In genomic region chr16:56477677-56478574, GRCm38 (mm10) we compare ENCODE assay signal across 8 mouse cellular contexts. TPM values are rescaled to one million over a fixed set of nuclear protein-coding genes. Genes with fewer than 3 reads are reported as not detected.
DNase-seq lines count a peak whose midpoint lies in the region; ATAC-seq and TF ChIP-seq lines count a peak whose summit lies in the region.

Gene Abi3bp, plus strand, starts transcription at chr16:56477878.

- no peak within 1 kb of the TSS for H3K9ac ChIP-seq in midbrain, postnatal 0 days (replicated peaks; ENCODE audit: low read length, poor library complexity, severe bottlenecking)
- H3K9ac ChIP-seq in midbrain, embryonic 15.5 days: no peak within 1 kb of the TSS
- H3K9ac ChIP-seq in hindbrain, embryonic 16.5 days (ENCODE audit: low read depth, low read length): no peak within 1 kb of the TSS
- H3K9ac ChIP-seq in limb, embryonic 14.5 days (ENCODE audit: low read depth, low read length, severe bottlenecking): peak within 1 kb of the TSS; percentile 4; the same call in 1 of the 2 replicates
- no peak within 1 kb of the TSS for H3K9ac ChIP-seq in midbrain, embryonic 14.5 days (replicated peaks; ENCODE audit: low read length)

- no peak for DNase-seq in midbrain, postnatal 0 days (ENCODE audit: low spot score)
- peak; percentile 75 for DNase-seq in gastrocnemius, adult 2 months
- peak; percentile 32 for DNase-seq in limb, embryonic 14.5 days (ENCODE audit: low spot score)
- DNase-seq in right cerebral cortex, adult 18-20 months: peak; percentile 76
- no peak for DNase-seq in cerebellum, postnatal 4 days (ENCODE audit: low spot score in 2 of 2)
- no peak for DNase-seq in midbrain, embryonic 14.5 days

- H3K4me3 ChIP-seq in midbrain, postnatal 0 days (ENCODE audit: low read depth, low read length): no peak within 1 kb of the TSS
- H3K4me3 ChIP-seq in midbrain, embryonic 15.5 days: no peak within 1 kb of the TSS
- peak within 1 kb of the TSS; percentile 75 for H3K4me3 ChIP-seq in gastrocnemius, adult 2 months
- peak within 1 kb of the TSS; percentile 18; the same call in 1 of the 2 replicates for H3K4me3 ChIP-seq in hindbrain, embryonic 16.5 days (ENCODE audit: low read length)
- peak within 1 kb of the TSS; percentile 33 for H3K4me3 ChIP-seq in limb, embryonic 14.5 days (replicated peaks; ENCODE audit: low read length)
- no peak within 1 kb of the TSS for H3K4me3 ChIP-seq in midbrain, embryonic 14.5 days (replicated peaks; ENCODE audit: low read depth, low read length)

- ATAC-seq in midbrain, postnatal 0 days (ENCODE audit: low FRiP score): no peak
- no peak for ATAC-seq in midbrain, embryonic 15.5 days (replicated peaks)
- no peak for ATAC-seq in hindbrain, embryonic 16.5 days
- peak; percentile 78 for ATAC-seq in limb, embryonic 14.5 days (ENCODE audit: low FRiP score, low read depth)
- ATAC-seq in midbrain, embryonic 14.5 days (ENCODE audit: low FRiP score, low TSS enrichment): no peak

- no peak for TF ChIP-seq POLR2A in limb, embryonic 14.5 days (IDR thresholded peaks at IDR 0.05; ENCODE audit: borderline replicate concordance, extremely low read depth, insufficient read depth, insufficient read length)

- WGBS in midbrain, postnatal 0 days: 58% methylated on average over 11 of the region's 11 CpGs
- WGBS in midbrain, embryonic 15.5 days: 64% methylated on average over 11 of the region's 11 CpGs
- 60% methylated on average over 11 of the region's 11 CpGs for WGBS in hindbrain, embryonic 16.5 days
- WGBS in limb, embryonic 14.5 days: 24% methylated on average over 11 of the region's 11 CpGs
- WGBS in midbrain, embryonic 14.5 days: 65% methylated on average over 11 of the region's 11 CpGs

- H3K36me3 ChIP-seq in midbrain, postnatal 0 days (ENCODE audit: insufficient read depth, low read length): no peaks in the 10 kb centered on the region
- no peaks in the 10 kb centered on the region for H3K36me3 ChIP-seq in midbrain, embryonic 15.5 days (replicated peaks)
- H3K36me3 ChIP-seq in hindbrain, embryonic 16.5 days (ENCODE audit: control insufficient read depth, insufficient read depth, low read length): no peaks in the 10 kb centered on the region
- H3K36me3 ChIP-seq in limb, embryonic 14.5 days (ENCODE audit: control insufficient read depth, insufficient read depth, low read length): no peaks in the 10 kb centered on the region
- no peaks in the 10 kb centered on the region for H3K36me3 ChIP-seq in midbrain, embryonic 14.5 days (ENCODE audit: control insufficient read depth, insufficient read depth, low read length)

- no peaks in the 10 kb centered on the region for H3K27me3 ChIP-seq in midbrain, postnatal 0 days (ENCODE audit: insufficient read depth, low read length)
- no peaks in the 10 kb centered on the region for H3K27me3 ChIP-seq in midbrain, embryonic 15.5 days (replicated peaks)
- H3K27me3 ChIP-seq in hindbrain, embryonic 16.5 days (replicated peaks; ENCODE audit: control insufficient read depth, insufficient read depth, low read length): no peaks in the 10 kb centered on the region
- H3K27me3 ChIP-seq in limb, embryonic 14.5 days (ENCODE audit: control insufficient read depth, insufficient read depth, low read length): no peaks in the 10 kb centered on the region
- H3K27me3 ChIP-seq in midbrain, embryonic 14.5 days (ENCODE audit: control insufficient read depth, insufficient read depth, low read length): no peaks in the 10 kb centered on the region

- intact Hi-C loops in gastrocnemius, adult 2 months (cut with DNase I): no loop called here

- no peaks in the 10 kb centered on the region for H3K9me3 ChIP-seq in midbrain, postnatal 0 days (ENCODE audit: low read length)
- H3K9me3 ChIP-seq in midbrain, embryonic 15.5 days: no peaks in the 10 kb centered on the region
- no peaks in the 10 kb centered on the region for H3K9me3 ChIP-seq in hindbrain, embryonic 16.5 days (ENCODE audit: control insufficient read depth, low read length)
- no peaks in the 10 kb centered on the region for H3K9me3 ChIP-seq in limb, embryonic 14.5 days (ENCODE audit: control insufficient read depth, low read length)
- H3K9me3 ChIP-seq in midbrain, embryonic 14.5 days (ENCODE audit: control insufficient read depth, low read length): no peaks in the 10 kb centered on the region

- H3K4me2 ChIP-seq in midbrain, postnatal 0 days (ENCODE audit: low read depth, low read length, poor library complexity, severe bottlenecking): 0 out of 2 replicates have a peak within 1 kb of the TSS, but pooled peaks have one; percentile 15
- H3K4me2 ChIP-seq in midbrain, embryonic 15.5 days: no peak within 1 kb of the TSS
- H3K4me2 ChIP-seq in hindbrain, embryonic 16.5 days (ENCODE audit: low read length): peak within 1 kb of the TSS; percentile 28
- peak within 1 kb of the TSS; percentile 49 for H3K4me2 ChIP-seq in limb, embryonic 14.5 days (replicated peaks; ENCODE audit: low read depth, low read length, severe bottlenecking)
- H3K4me2 ChIP-seq in midbrain, embryonic 14.5 days (ENCODE audit: low read length): no peak within 1 kb of the TSS

- H3K4me1 ChIP-seq in midbrain, postnatal 0 days (ENCODE audit: insufficient read depth, low read length): no peaks in the 10 kb centered on the region
- H3K4me1 ChIP-seq in midbrain, embryonic 15.5 days: no peaks in the 10 kb centered on the region
- no peaks in the 10 kb centered on the region for H3K4me1 ChIP-seq in hindbrain, embryonic 16.5 days (ENCODE audit: control insufficient read depth, insufficient read depth, low read depth, low read length)
- H3K4me1 ChIP-seq in limb, embryonic 14.5 days (ENCODE audit: control insufficient read depth, insufficient read depth, low read length): peaks cover 3% of the 10 kb centered on the region; the same call in 1 of the 2 replicates
- H3K4me1 ChIP-seq in midbrain, embryonic 14.5 days (ENCODE audit: control insufficient read depth, insufficient read depth, low read length): no peaks in the 10 kb centered on the region

- no peak for TF ChIP-seq CTCF in midbrain, postnatal 0 days (IDR thresholded peaks at IDR 0.05)
- TF ChIP-seq CTCF in gastrocnemius, adult 2 months (IDR thresholded peaks at IDR 0.05): no peak

- H3K27ac ChIP-seq in midbrain, postnatal 0 days (ENCODE audit: low read depth, low read length): no peak within 1 kb of the TSS
- no peak within 1 kb of the TSS for H3K27ac ChIP-seq in midbrain, embryonic 15.5 days
- H3K27ac ChIP-seq in gastrocnemius, adult 2 months: peak within 1 kb of the TSS; percentile 86
- H3K27ac ChIP-seq in hindbrain, embryonic 16.5 days (ENCODE audit: low read depth, low read length): no peak within 1 kb of the TSS
- no peak within 1 kb of the TSS; the same call in 1 of the 2 replicates for H3K27ac ChIP-seq in limb, embryonic 14.5 days (replicated peaks; ENCODE audit: low read depth, low read length)
- no peak within 1 kb of the TSS for H3K27ac ChIP-seq in midbrain, embryonic 14.5 days (replicated peaks; ENCODE audit: low read depth, low read length)

RNA-seq across cellular contexts. Expression of gene Abi3bp, which starts in this region (rescaled TPM):
- total RNA-seq in midbrain, postnatal 0 days (2014; rRNA removed): 0.24 and 0.33 TPM in 2 replicates
- 0.60 TPM in 2 replicates for polyA plus RNA-seq in midbrain, postnatal 0 days (2015; fragmentation: Nextera tagmentation; extraction: Ambion mirVana)
- polyA plus RNA-seq in midbrain, embryonic 15.5 days (2015; fragmentation: Nextera tagmentation; extraction: Ambion mirVana): 0.35 and 0.36 TPM in 2 replicates
- total RNA-seq in gastrocnemius, adult 2 months (2021): 10 to 100 TPM in 1 of 2 experiments, 1 to 10 TPM in 1; 9.9 to 23.1 TPM
- polyA plus RNA-seq in hindbrain, embryonic 16.5 days (2015; fragmentation: Nextera tagmentation; extraction: Ambion mirVana): 0.63 and 1.2 TPM in 2 replicates
- polyA plus RNA-seq in limb, embryonic 14.5 days (2012; rRNA removed): 29.6 and 35.3 TPM in 2 replicates
- polyA plus RNA-seq in limb, embryonic 14.5 days (2014; fragmentation: Nextera tagmentation; extraction: Ambion mirVana): 22.8 and 27.1 TPM in 2 replicates
- 0.42 and 0.43 TPM in 2 replicates for polyA plus RNA-seq in midbrain, embryonic 14.5 days (2014; fragmentation: Nextera tagmentation; extraction: Ambion mirVana)

Comparison
In these comparisons a context has a peak if more than half of its experiments do, and no peak if none do; other contexts are left out.
1. RNA of gene Abi3bp (polyA plus RNA-seq): 22.8 to 35.3 TPM in limb, embryonic 14.5 days; 0.63 to 1.2 TPM in hindbrain, embryonic 16.5 days, 0.60 TPM in midbrain, postnatal 0 days, 0.42 to 0.43 TPM in midbrain, embryonic 14.5 days and 0.35 to 0.36 TPM in midbrain, embryonic 15.5 days; every median in the first group is over 10 times any median in the second.
2. H3K4me2 ChIP-seq: peak in midbrain, postnatal 0 days (single experiment), hindbrain, embryonic 16.5 days (single experiment) and limb, embryonic 14.5 days (single experiment); none in midbrain, embryonic 15.5 days (single experiment) and midbrain, embryonic 14.5 days (single experiment).
3. DNase-seq: peak in gastrocnemius, adult 2 months (single experiment), limb, embryonic 14.5 days (single experiment) and right cerebral cortex, adult 18-20 months (single experiment); none in midbrain, postnatal 0 days (single experiment), cerebellum, postnatal 4 days (0 of 2) and midbrain, embryonic 14.5 days (single experiment).
4. H3K4me3 ChIP-seq: peak in gastrocnemius, adult 2 months (single experiment), hindbrain, embryonic 16.5 days (single experiment) and limb, embryonic 14.5 days (single experiment); none in midbrain, postnatal 0 days (single experiment), midbrain, embryonic 15.5 days (single experiment) and midbrain, embryonic 14.5 days (single experiment).